Mouse (Mus musculus) C2C12 (cell line): ENCODE measurements around the gene Prrg4.

Experiments
- CTCF ChIP-seq: IDR thresholded peaks from one replicate; pipeline ENCODE4 v1.5.1; 2011; ENCODE audit not compliant: control insufficient read depth, insufficient read depth, insufficient read length
- MAX ChIP-seq: IDR thresholded peaks from one replicate; pipeline ENCODE4 v1.6.1; 2011; ENCODE audit warnings: mild to moderate bottlenecking, control low read depth
- USF1 ChIP-seq: IDR thresholded peaks from one replicate; pipeline ENCODE4 v1.6.1; 2011; ENCODE audit warnings: low read depth, mild to moderate bottlenecking, control low read depth, moderate library complexity

GRCm38 (mm10) chr2:104817555-104818330 lies 31.9 kb downstream of the Prrg4 start:
- TF ChIP-seq MAX: no peak
- TF ChIP-seq CTCF: no peak
- TF ChIP-seq USF1: no peak
